Mouse (Mus musculus) hindbrain, embryonic 15.5 days (tissue): ENCODE data around the gene Ppil3. TPM values are rescaled to one million over a fixed set of nuclear protein-coding genes. Genes with fewer than 3 reads are reported as not detected.

Experiments
- polyA plus RNA-seq: library from polyadenylated mRNA; unstranded; fragments of >200 nt; fragmentation: Nextera tagmentation; extraction: Ambion mirVana; gene quantifications from 2 replicates; pipeline ENCODE4 v1.2.1, GENCODE M21; 2015

Gene Ppil3
- polyA plus RNA-seq, 1 experiment from 2014 or later = 52.4 TPM

Other genes starting within 250 kb of the Ppil3 start
- gene Aox4, start 235.1 kb downstream of the Ppil3 start, polyA plus RNA-seq = 0.31 and 0.41 TPM in 2 replicates
- gene Aox2, start 167.2 kb downstream of the Ppil3 start, polyA plus RNA-seq = 0.03 and 0.04 TPM in 2 replicates
- gene Bzw1, start 52.6 kb downstream of the Ppil3 start, polyA plus RNA-seq = 314 and 328 TPM in 2 replicates
- gene Clk1, start 21.4 kb downstream of the Ppil3 start, polyA plus RNA-seq = 145 and 151 TPM in 2 replicates
- 48.7 and 50.5 TPM in 2 replicates for gene Nif3l1, start 335 bp downstream of the Ppil3 start, polyA plus RNA-seq
- gene Orc2, start 59.6 kb upstream of the Ppil3 start, polyA plus RNA-seq = 21.7 and 22.3 TPM in 2 replicates
- gene Fam126b, start 140.8 kb upstream of the Ppil3 start, polyA plus RNA-seq = 12.9 and 14.5 TPM in 2 replicates
- 174 and 195 TPM in 2 replicates for gene Ndufb3, start 140.9 kb upstream of the Ppil3 start, polyA plus RNA-seq